Mouse (Mus musculus): Measurements from ENCODE around the gene C2cd5.

DNA sequence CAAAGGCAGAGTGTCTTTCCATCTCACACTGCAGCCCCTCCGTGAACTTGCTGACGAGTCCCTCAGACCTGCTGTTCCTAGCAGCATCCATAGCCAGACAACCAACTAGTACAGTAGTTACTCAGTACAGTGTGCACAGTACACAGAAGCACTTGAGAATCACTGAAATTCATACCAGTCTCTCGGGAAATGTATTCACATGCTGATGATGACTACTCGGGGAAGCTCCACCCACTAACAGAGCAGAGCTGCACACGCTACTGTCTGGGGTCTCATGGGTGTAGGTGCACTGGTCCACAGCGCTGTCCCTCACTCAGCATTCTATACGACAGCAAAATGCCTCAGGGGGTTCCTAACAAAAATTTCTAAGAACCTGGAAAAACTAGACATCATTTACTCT lies 19.2 kb downstream of the C2cd5 start:
- TF ChIP-seq CTCF (conservative IDR thresholded peaks at IDR 0.05; ENCODE audit: low read length) (no peak), POU5F1 (IDR thresholded peaks at IDR 0.05; ENCODE audit: borderline replicate concordance, low read length) (no peak)
